Mouse (Mus musculus) bone marrow, adult 2 months (tissue): ENCODE data around the gene Fzd10. TPM values are rescaled to one million over a fixed set of nuclear protein-coding genes. Genes with fewer than 3 reads are reported as not detected.

Experiments
- H3K27ac ChIP-seq: fragments of 200-500 bp; 2 replicates; pipeline ENCODE4 v1.5.1; 2012; ENCODE audit warnings: low read depth, mild to moderate bottlenecking, control low read depth, inconsistent platforms, low read length; ENCODE audit not compliant: control insufficient read depth, poor library complexity, insufficient read depth
- H3K4me1 ChIP-seq: fragments of 200-500 bp; 2 replicates; pipeline ENCODE4 v1.6.1; 2011; ENCODE audit warnings: low read length; ENCODE audit not compliant: control insufficient read depth, insufficient read depth
- H3K4me3 ChIP-seq: fragments of 200-500 bp; replicated peaks from 2 replicates; pipeline ENCODE3; 2011; ENCODE audit warnings: mild to moderate bottlenecking, low read depth, low read length, control low read depth; ENCODE audit not compliant: control insufficient read depth
- CTCF ChIP-seq: fragments of 200-500 bp; IDR thresholded peaks from 2 replicates; pipeline ENCODE4 v1.5.1; 2011; ENCODE audit warnings: low read length, control low read depth; ENCODE audit not compliant: control insufficient read depth, insufficient read depth
- POLR2A ChIP-seq: fragments of 200-500 bp; IDR thresholded peaks from 2 replicates; pipeline ENCODE4 v1.6.1; 2011; ENCODE audit warnings: low read depth, mild to moderate bottlenecking, control low read depth, low read length, borderline replicate concordance; ENCODE audit not compliant: control insufficient read depth
- WGBS: fragments of 180-500 bp; shearing (Covaris S2); methylation state at CpG from one replicate; pipeline ENCODE4 v1.1.7; 2018; 5-methylcytosine and 5-hydroxymethylcytosine counted together
- polyA plus RNA-seq: library from polyadenylated mRNA; stranded (reverse); fragments of >200 nt; gene quantifications from 2 replicates; pipeline ENCODE4 v1.2.4, GENCODE M21; 2011; ENCODE audit warnings: low replicate concordance; ENCODE audit not compliant: missing spikeins, insufficient read depth, insufficient read length

Fzd10 gene
- 0.40 and 0.62 TPM in 2 replicates for polyA plus RNA-seq

- no peak within 1 kb of the TSS for H3K27ac ChIP-seq
- TF ChIP-seq CTCF (no peak), POLR2A (no peak)
- no peak within 1 kb of the TSS for H3K4me3 ChIP-seq
- 2% methylated on average over 72 of the region's 73 CpGs for WGBS
- no peaks in the 10 kb centered on the region for H3K4me1 ChIP-seq
These were observed at the start of gene Fzd10 for GRCm38 (mm10) chr5:128600072-128601021. Gene Fzd10, plus strand, starts transcription at chr5:128600844.

- 4% methylated on average over 11 of the region's 11 CpGs for WGBS
- Histone ChIP-seq H3K4me3 (no peak overlapping the region), H3K4me1 (no peaks in the 10 kb centered on the region), H3K27ac (no peak overlapping the region)
- TF ChIP-seq CTCF (no peak), POLR2A (no peak)
These were observed 49.2 kb upstream of the Fzd10 start for GRCm38 (mm10) chr5:128551448-128551847.

GRCm38 (mm10) chr5:128552136-128552890 is 48.3 kb upstream of the Fzd10 start:
- H3K4me1 ChIP-seq: no peaks in the 10 kb centered on the region
- 12% methylated on average over 28 of the region's 28 CpGs for WGBS
- no peak overlapping the region for H3K4me3 ChIP-seq
- no peak overlapping the region for H3K27ac ChIP-seq
- no peak for TF ChIP-seq CTCF
- no peak for TF ChIP-seq POLR2A

- H3K4me3 ChIP-seq: no peak overlapping the region
- no peak for TF ChIP-seq POLR2A
- no peak for TF ChIP-seq CTCF
- no peak overlapping the region for H3K27ac ChIP-seq
- 23% methylated on average over 7 of the region's 7 CpGs for WGBS
- no peaks in the 10 kb centered on the region for H3K4me1 ChIP-seq
These were observed 42.5 kb upstream of the Fzd10 start for GRCm38 (mm10) chr5:128558126-128558525.

- no peak overlapping the region for H3K27ac ChIP-seq
- WGBS: 50% methylated on average over 6 of the region's 6 CpGs
- no peak for TF ChIP-seq POLR2A
- TF ChIP-seq CTCF: no peak
- no peak overlapping the region for H3K4me3 ChIP-seq
- H3K4me1 ChIP-seq: no peaks in the 10 kb centered on the region; the same call in 1 of the 2 replicates
These were observed 33.3 kb upstream of the Fzd10 start for GRCm38 (mm10) chr5:128567313-128567712.

- no peak overlapping the region for H3K27ac ChIP-seq
- no peak overlapping the region for H3K4me3 ChIP-seq
- 32% methylated on average over 5 of the region's 5 CpGs for WGBS
- H3K4me1 ChIP-seq: no peaks in the 10 kb centered on the region; the same call in 1 of the 2 replicates
- TF ChIP-seq CTCF (no peak), POLR2A (no peak)
These were observed 31.7 kb upstream of the Fzd10 start for GRCm38 (mm10) chr5:128568970-128569369.

GRCm38 (mm10) chr5:128570091-128570490 is 30.6 kb upstream of the Fzd10 start:
- Histone ChIP-seq H3K4me3 (no peak overlapping the region), H3K27ac (no peak overlapping the region), H3K4me1 (no peaks in the 10 kb centered on the region; the same call in 1 of the 2 replicates)
- TF ChIP-seq CTCF (no peak), POLR2A (no peak)
- 61% methylated on average over 5 of the region's 5 CpGs for WGBS

GRCm38 (mm10) chr5:128570848-128571247 is 29.8 kb upstream of the Fzd10 start:
- 42% methylated on average over 5 of the region's 5 CpGs for WGBS

More at GRCm38 (mm10) chr5:128570848-128571247, 29.8 kb upstream of the Fzd10 start:
- no peaks in the 10 kb centered on the region; the same call in 1 of the 2 replicates for H3K4me1 ChIP-seq
- H3K4me3 ChIP-seq: no peak overlapping the region
- no peak for TF ChIP-seq POLR2A
- TF ChIP-seq CTCF: no peak
- H3K27ac ChIP-seq: no peak overlapping the region
